Mouse (Mus musculus): ENCODE data around the gene Zfp52. TPM values are rescaled to one million over a fixed set of nuclear protein-coding genes. Genes with fewer than 3 reads are reported as not detected.

Zfp52 gene
- polyA plus RNA-seq, 1 experiment from 2014 or later, result 4.3 TPM

Other genes starting within 250 kb of the Zfp52 start
- not detected in 2 replicates for gene Vmn1r237, start 223.7 kb upstream of the Zfp52 start, polyA plus RNA-seq (2015; fragmentation: Nextera tagmentation; extraction: Ambion mirVana)
- 2.1 and 2.3 TPM in 2 replicates for gene Zfp677, start 151.8 kb upstream of the Zfp52 start, polyA plus RNA-seq (2015; fragmentation: Nextera tagmentation; extraction: Ambion mirVana)
- 3.7 and 4.5 TPM in 2 replicates for gene Zfp54, start 112.3 kb upstream of the Zfp52 start, polyA plus RNA-seq (2015; fragmentation: Nextera tagmentation; extraction: Ambion mirVana)
- gene Zfp51, start 85.2 kb upstream of the Zfp52 start, polyA plus RNA-seq (2015; fragmentation: Nextera tagmentation; extraction: Ambion mirVana), result 10.8 and 12.0 TPM in 2 replicates
- 5.6 and 6.9 TPM in 2 replicates for gene Zfp53, start 46.5 kb upstream of the Zfp52 start, polyA plus RNA-seq (2015; fragmentation: Nextera tagmentation; extraction: Ambion mirVana)
- 10.9 and 13.2 TPM in 2 replicates for gene Zfp948, start 31.5 kb downstream of the Zfp52 start, polyA plus RNA-seq (2015; fragmentation: Nextera tagmentation; extraction: Ambion mirVana)
- 2.9 and 3.3 TPM in 2 replicates for gene Zfp983, start 115.1 kb downstream of the Zfp52 start, polyA plus RNA-seq (2015; fragmentation: Nextera tagmentation; extraction: Ambion mirVana)
- 4.9 and 7.0 TPM in 2 replicates for gene Gm10226, start 156.3 kb downstream of the Zfp52 start, polyA plus RNA-seq (2015; fragmentation: Nextera tagmentation; extraction: Ambion mirVana)
- gene Zfp760, start 172.2 kb downstream of the Zfp52 start, polyA plus RNA-seq (2015; fragmentation: Nextera tagmentation; extraction: Ambion mirVana), result 5.1 and 5.4 TPM in 2 replicates
- 4.9 and 5.5 TPM in 2 replicates for gene Zfp229, start 195.3 kb downstream of the Zfp52 start, polyA plus RNA-seq (2015; fragmentation: Nextera tagmentation; extraction: Ambion mirVana)

All from heart, embryonic 16.5 days (tissue).